Mouse (Mus musculus) heart, adult 2 months (tissue): ENCODE measurements around the gene Exoc5.

ENCODE experiments used
- CTCF ChIP-seq: fragments of 200-600 bp; IDR thresholded peaks from 2 replicates; pipeline ENCODE4 v1.8.1; 2022; ENCODE audit warnings: antibody characterized with exemption, mild to moderate bottlenecking, moderate library complexity
- EP300 ChIP-seq: fragments of 200-500 bp; IDR thresholded peaks from 2 replicates; pipeline ENCODE4 v1.6.1; 2011; ENCODE audit warnings: low read depth, low read length, control low read depth; ENCODE audit not compliant: insufficient read depth
- POLR2A ChIP-seq: fragments of 200-500 bp; IDR thresholded peaks from 2 replicates; pipeline ENCODE4 v1.6.1; 2011; ENCODE audit warnings: mild to moderate bottlenecking, low read depth, low read length, control low read depth; ENCODE audit not compliant: insufficient read depth

DNA sequence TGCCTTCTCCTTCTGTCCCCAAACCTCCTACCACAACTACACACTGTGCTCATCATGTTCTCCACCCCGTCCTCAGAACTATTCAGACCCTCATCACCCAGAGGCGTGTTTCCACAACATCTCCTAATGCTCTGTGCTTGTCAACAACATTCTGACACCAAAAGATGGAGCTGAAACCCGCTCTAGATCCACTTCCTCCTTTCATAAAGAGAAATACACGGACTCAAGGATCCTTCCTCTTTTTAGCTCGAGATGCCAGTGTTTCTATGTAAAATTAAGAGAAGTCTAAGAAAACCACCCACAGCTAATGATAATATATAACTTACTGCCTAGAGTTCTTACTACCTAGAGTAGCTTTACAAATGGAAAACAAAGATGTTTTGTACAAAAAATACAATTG is 46.7 kb downstream of the Exoc5 start:
- TF ChIP-seq EP300 = no peak
- no peak for TF ChIP-seq CTCF
- TF ChIP-seq POLR2A = no peak
